Mouse (Mus musculus) limb, embryonic 13.5 days (tissue): ENCODE data around the gene Rasl11a. TPM values are rescaled to one million over a fixed set of nuclear protein-coding genes. Genes with fewer than 3 reads are reported as not detected.
"Not testable (repeated sequence)": the region's sequence is repeated elsewhere in the genome, so short reads cannot be mapped to it uniquely, and the experiment has no call there.

ENCODE experiments used
- ATAC-seq: fragments of 200-750 bp; cut with Nextera tagmentation; 2 replicates; pipeline ENCODE4 v1.8.0; 2017; ENCODE audit warnings: low read depth, moderate number of reproducible peaks, moderate TSS enrichment; ENCODE audit not compliant: low FRiP score
- H3K27ac ChIP-seq: fragments of 300-500 bp; sonication (generic); 2 replicates; pipeline ENCODE4 v1.5.1; 2015; ENCODE audit warnings: inconsistent platforms, mild to moderate bottlenecking, moderate library complexity
- H3K27me3 ChIP-seq: fragments of 300-500 bp; sonication (generic); 2 replicates; pipeline ENCODE4 v1.6.1; 2015; ENCODE audit warnings: mild to moderate bottlenecking, inconsistent platforms
- H3K36me3 ChIP-seq: fragments of 300-500 bp; sonication (generic); 2 replicates; pipeline ENCODE4 v1.6.1; 2015; ENCODE audit warnings: inconsistent platforms, mild to moderate bottlenecking, moderate library complexity
- H3K4me1 ChIP-seq: fragments of 300-500 bp; sonication (generic); 2 replicates; pipeline ENCODE4 v1.6.1; 2015; ENCODE audit warnings: inconsistent platforms
- H3K4me2 ChIP-seq: fragments of 300-500 bp; sonication (generic); replicated peaks from 2 replicates; pipeline ENCODE4 v1.6.1; 2015; ENCODE audit warnings: inconsistent platforms, mild to moderate bottlenecking, moderate library complexity
- H3K4me3 ChIP-seq: fragments of 300-500 bp; sonication (generic); 2 replicates; pipeline ENCODE4 v1.5.1; 2015; ENCODE audit warnings: moderate library complexity, mild to moderate bottlenecking, inconsistent platforms
- H3K9ac ChIP-seq: fragments of 300-500 bp; sonication (generic); 2 replicates; pipeline ENCODE4 v1.6.1; 2015; ENCODE audit warnings: mild to moderate bottlenecking, inconsistent platforms
- H3K9me3 ChIP-seq: fragments of 300-500 bp; sonication (generic); 2 replicates; pipeline ENCODE4 v1.6.1; 2016; ENCODE audit warnings: inconsistent platforms
- WGBS: fragments of 180-500 bp; shearing (Covaris S2); methylation state at CpG from one replicate; pipeline ENCODE4 v1.1.7; 2015; 5-methylcytosine and 5-hydroxymethylcytosine counted together
- polyA plus RNA-seq: library from polyadenylated mRNA; unstranded; fragments of >200 nt; fragmentation: Nextera tagmentation; extraction: Ambion mirVana; gene quantifications from 2 replicates; pipeline ENCODE4 v1.2.1, GENCODE M21; 2015

Rasl11a gene
- polyA plus RNA-seq, 1 experiment from 2014 or later: 18.1 TPM

DNA sequence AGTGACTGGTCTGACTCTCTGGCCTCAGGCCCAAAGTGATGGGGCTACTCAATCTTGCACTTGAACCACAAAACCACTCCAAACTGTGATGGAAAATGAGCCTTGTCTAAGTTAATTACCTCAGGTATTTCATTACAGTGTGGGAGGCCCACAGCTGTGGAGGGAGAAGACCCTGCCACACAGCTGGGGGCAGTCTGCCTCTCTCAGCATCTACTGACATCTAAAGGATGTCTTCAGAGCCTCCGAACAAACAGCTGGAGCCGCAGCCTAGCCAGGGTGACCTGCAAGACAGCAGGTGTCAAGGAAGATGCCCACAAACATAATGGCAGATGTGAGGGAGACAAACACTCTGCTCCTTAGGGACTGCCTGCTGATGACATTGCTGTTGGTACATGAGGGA, 31.2 kb downstream of the Rasl11a start:
- H3K27me3 ChIP-seq: no peaks in the 10 kb centered on the region
- H3K4me2 ChIP-seq: no peak overlapping the region
- H3K9ac ChIP-seq: no peak overlapping the region
- no peaks in the 10 kb centered on the region for H3K9me3 ChIP-seq
- no peaks in the 10 kb centered on the region for H3K36me3 ChIP-seq
- no peak overlapping the region for H3K4me3 ChIP-seq
- WGBS: 70% methylated on average over 2 of the region's 2 CpGs
- H3K27ac ChIP-seq: no peak overlapping the region
- H3K4me1 ChIP-seq: no peaks in the 10 kb centered on the region
- ATAC-seq: no peak

DNA sequence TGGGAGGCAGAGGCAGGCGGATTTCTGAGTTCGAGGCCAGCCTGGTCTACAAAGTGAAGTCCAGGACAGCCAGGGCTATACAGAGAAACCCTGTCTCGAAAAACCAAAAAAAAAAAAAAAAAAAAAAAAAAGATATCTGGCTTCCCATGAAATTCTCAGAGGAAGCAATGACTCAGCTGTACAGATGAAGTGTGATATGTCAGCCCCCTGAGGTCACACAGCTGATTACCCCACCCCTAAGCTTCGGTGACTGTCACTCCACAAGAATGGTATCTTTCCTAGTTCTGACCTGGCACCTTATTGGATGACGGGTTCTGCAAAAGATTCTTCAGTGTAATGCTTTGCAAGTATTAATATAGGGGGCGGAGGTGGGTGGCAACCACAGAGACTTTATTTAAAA, 33.0 kb downstream of the Rasl11a start:
- ATAC-seq, H3K4me2 ChIP-seq, H3K27me3 ChIP-seq, H3K27ac ChIP-seq, H3K9me3 ChIP-seq, H3K9ac ChIP-seq, H3K4me3 ChIP-seq, H3K36me3 ChIP-seq, H3K4me1 ChIP-seq: not testable (repeated sequence)
- WGBS: 82% methylated on average over 5 of the region's 6 CpGs

DNA sequence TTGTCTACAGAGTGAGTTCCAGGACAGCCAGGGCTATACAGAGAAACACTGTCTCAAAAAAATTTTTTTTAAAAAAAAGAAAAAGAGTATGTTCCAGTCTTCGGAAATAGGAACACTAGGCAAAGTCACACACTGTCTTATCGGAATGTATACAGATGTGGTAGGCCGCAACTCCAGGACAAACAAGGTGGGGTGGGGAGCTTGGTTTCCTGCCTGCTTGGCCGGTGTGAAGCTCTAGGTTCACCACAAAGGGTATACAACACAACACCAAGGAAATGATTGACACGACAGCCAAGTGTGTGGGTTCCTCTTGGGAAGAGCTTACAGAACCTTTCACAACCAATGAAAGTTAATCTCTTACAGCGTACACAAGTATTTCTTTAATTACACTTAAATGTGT, 37.4 kb downstream of the Rasl11a start:
- Histone ChIP-seq H3K4me3 (no peak overlapping the region), H3K36me3 (no peaks in the 10 kb centered on the region), H3K27ac (no peak overlapping the region), H3K27me3 (no peaks in the 10 kb centered on the region), H3K4me1 (no peaks in the 10 kb centered on the region), H3K9me3 (no peaks in the 10 kb centered on the region), H3K4me2 (no peak overlapping the region), H3K9ac (no peak overlapping the region)
- ATAC-seq: no peak
- WGBS: 83% methylated on average over 6 of the region's 6 CpGs

DNA sequence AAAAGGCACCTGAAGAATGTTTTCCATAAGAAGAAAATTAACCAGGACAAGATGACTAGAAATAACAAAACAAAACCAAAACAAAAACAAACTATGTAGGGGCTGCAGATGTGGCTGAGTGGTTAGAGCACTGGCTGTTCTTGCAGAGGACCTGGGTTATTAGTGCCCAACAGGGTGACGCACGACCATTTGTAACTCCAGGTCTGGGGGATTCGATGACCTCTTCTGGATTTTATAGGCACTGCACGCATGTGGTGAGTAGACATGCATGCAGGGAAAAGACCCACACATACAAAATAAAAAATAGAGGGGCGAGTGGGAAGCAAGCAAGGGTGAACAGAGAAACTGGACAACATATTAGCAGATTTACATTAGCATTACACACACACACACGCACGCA, 38.2 kb downstream of the Rasl11a start:
- H3K36me3 ChIP-seq: no peaks in the 10 kb centered on the region
- H3K4me2 ChIP-seq: no peak overlapping the region
- WGBS: 73% methylated on average over 7 of the region's 7 CpGs
- H3K27me3 ChIP-seq: no peaks in the 10 kb centered on the region
- H3K4me3 ChIP-seq: no peak overlapping the region
- H3K9me3 ChIP-seq: no peaks in the 10 kb centered on the region
- H3K9ac ChIP-seq: no peak overlapping the region
- no peak for ATAC-seq
- no peak overlapping the region for H3K27ac ChIP-seq
- H3K4me1 ChIP-seq: no peaks in the 10 kb centered on the region

DNA sequence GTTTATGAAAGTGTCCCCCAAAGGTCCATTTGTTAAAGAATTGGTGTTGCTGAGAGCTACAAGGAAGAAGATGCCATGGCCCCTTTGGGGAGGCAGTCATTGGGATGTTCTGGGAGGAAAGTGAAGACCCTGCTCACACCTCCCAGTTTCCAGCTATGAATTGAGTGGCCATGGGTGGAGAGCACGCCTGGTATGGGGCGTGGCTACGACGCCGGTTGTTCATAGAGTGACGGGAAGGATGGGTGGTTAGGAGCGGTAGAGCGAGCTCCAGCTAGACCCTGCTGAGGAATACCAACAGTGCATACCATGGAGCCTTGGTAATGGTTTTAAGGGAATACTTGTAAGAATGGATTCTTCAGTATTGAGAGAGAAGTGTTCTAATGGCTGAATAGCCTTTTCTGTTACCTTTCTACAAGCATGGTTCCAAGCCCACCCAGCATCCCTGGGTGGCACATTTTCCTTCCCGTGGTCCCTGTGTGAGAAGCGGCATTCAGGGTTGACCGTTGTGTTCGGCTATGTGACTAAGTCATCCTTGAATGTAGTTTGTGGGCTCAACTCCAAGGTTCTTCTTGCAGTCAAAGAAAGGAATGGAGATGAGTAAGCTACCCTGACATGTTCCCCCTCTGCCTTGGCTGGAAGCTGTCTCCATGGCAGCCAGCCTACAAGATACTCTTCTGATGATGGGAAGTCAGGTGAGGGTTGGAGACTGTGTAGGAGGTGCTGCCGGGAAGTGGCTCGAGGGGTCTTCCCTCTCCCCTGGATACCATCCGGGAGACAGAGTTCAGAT, 38.8 kb downstream of the Rasl11a start:
- Histone ChIP-seq H3K9me3 (no peaks in the 10 kb centered on the region), H3K27ac (no peak overlapping the region), H3K36me3 (no peaks in the 10 kb centered on the region), H3K4me1 (no peaks in the 10 kb centered on the region), H3K27me3 (no peaks in the 10 kb centered on the region), H3K9ac (no peak overlapping the region), H3K4me3 (no peak overlapping the region), H3K4me2 (no peak overlapping the region)
- no peak for ATAC-seq
- WGBS: 83% methylated on average over 15 of the region's 15 CpGs

DNA sequence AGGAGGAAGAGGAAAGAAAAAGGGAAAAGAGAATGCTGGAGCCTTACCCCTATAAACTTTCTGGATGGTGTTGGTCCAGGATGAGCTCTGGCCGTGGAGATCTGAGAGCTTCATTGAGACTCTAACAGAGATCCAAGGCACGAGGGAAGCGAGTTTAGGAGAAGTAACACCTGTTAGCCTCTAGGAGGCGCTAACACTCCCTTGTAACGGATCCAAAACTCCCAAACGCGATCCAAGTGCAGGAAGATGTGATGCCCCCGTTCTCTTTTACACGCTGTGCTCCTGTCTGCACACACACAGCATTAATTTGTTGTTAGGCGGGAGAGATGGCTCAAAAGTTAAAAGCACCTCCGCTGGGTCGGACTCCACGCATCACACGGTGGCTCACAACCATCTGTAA, 46.3 kb downstream of the Rasl11a start:
- 11% methylated on average over 14 of the region's 14 CpGs for WGBS
- H3K36me3 ChIP-seq: no peaks in the 10 kb centered on the region
- no peaks in the 10 kb centered on the region for H3K9me3 ChIP-seq
- no peak for ATAC-seq
- H3K4me3 ChIP-seq: no peak overlapping the region
- H3K4me1 ChIP-seq: no peaks in the 10 kb centered on the region
- H3K4me2 ChIP-seq: peak overlapping the region; percentile 31
- H3K27me3 ChIP-seq: no peaks in the 10 kb centered on the region
- H3K27ac ChIP-seq: no peak overlapping the region
- no peak overlapping the region for H3K9ac ChIP-seq

DNA sequence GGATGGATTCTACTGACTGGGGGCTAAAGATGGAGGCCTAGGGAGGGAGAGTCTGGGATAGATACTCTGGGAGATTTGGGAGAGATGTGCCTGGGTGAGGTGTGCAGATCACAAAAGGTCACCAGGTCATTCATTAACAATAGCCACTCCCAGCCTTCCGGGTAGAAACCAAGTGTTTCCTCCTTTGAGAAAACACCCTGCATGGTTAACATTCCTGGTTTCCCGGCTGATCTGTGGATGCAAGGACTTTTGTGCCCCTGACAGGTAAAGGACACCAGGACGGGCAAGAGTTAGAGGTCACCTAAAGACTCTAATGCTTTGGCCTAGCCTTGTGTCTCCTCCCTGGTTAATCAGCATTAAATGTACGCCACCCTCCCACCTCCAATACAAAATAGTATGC, 48.0 kb downstream of the Rasl11a start:
- Histone ChIP-seq H3K27ac (no peak overlapping the region), H3K36me3 (no peaks in the 10 kb centered on the region), H3K4me2 (no peak overlapping the region), H3K4me3 (no peak overlapping the region), H3K27me3 (no peaks in the 10 kb centered on the region), H3K9ac (no peak overlapping the region), H3K4me1 (no peaks in the 10 kb centered on the region), H3K9me3 (no peaks in the 10 kb centered on the region)
- no peak for ATAC-seq
- 76% methylated on average over 4 of the region's 4 CpGs for WGBS

DNA sequence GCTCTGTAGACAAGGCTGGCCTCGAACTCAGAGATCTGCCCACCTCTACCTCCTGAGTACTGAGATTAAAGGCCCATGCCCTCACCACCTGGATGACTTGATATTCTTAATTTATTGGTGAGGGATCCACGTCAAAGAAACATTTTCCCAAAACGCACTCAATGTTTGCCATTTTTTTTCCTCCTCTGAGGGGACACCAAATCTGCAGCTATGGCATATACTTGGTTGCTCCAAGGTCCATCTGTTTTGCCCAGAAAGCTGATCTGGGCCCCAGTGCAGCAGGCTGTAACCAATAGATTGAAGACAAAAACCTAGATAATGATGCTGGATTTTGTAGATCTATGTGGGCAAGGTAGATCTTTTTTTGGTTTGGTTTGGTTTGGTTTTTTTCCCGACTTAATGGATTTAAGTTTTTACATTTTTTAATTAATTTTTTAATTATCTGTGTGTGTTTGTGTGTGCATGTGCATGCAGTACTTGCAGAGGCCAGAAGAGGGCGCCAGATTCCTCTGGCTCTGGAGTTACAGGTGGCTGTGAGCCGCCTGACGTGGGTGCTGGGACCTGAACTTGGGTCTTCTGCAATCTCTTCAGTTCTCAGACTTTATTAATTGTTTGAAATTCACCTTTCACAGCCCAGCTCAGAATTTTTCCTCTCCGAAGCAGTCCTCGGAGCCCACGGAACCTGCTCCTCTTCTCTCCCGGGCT, 48.8 kb downstream of the Rasl11a start:
- WGBS: 89% methylated on average over 11 of the region's 11 CpGs
- no peaks in the 10 kb centered on the region for H3K4me1 ChIP-seq

DNA sequence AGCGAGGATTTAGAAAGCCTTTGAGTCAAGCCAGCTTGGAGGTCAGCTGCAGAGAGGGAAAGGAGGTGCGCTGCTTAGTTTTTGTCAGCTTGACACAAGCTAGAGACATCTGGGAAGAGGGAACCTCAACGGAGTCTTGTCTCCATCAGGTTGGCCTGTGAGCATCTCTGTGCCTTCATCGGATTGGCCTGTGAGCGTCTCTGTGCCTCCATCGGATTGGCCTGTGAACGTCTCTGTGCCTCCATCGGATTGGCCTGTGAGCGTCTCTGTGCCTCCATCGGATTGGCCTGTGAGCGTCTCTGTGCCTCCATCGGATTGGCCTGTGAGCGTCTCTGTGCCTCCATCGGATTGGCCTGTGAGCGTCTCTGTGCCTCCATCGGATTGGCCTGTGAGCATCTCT, 50.8 kb downstream of the Rasl11a start:
- not testable (repeated sequence) for H3K4me2 ChIP-seq, H3K9me3 ChIP-seq, H3K4me3 ChIP-seq, ATAC-seq, H3K27me3 ChIP-seq, H3K36me3 ChIP-seq, H3K27ac ChIP-seq, H3K4me1 ChIP-seq, H3K9ac ChIP-seq
- WGBS: 90% methylated on average over 16 of the region's 16 CpGs

More for the DNA sequence above, 48.8 kb downstream of the Rasl11a start:
- Histone ChIP-seq H3K27ac (no peak overlapping the region), H3K36me3 (no peaks in the 10 kb centered on the region), H3K9me3 (no peaks in the 10 kb centered on the region), H3K9ac (no peak overlapping the region), H3K27me3 (no peaks in the 10 kb centered on the region), H3K4me3 (no peak overlapping the region), H3K4me2 (no peak overlapping the region)
- no peak for ATAC-seq

DNA sequence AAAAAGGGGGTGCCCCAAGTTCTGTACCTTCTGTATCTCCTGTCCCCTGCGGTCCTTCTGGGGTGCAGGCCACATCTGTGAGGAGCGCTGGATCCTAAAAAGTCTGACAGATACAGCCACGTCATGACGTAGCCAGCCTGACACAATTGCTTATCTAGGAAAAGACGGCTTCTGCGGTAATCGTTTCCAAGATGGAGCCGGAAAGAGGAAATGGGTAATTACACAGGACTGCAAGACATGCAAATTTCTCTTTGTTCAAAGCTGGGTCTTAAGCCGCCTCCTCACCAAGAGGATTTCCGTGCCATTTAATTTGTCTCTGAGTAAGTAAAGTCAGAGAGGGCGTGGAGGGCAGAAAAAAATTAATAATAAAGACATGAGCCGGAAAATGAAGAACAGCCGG, 52.1 kb downstream of the Rasl11a start:
- no peaks in the 10 kb centered on the region for H3K36me3 ChIP-seq
- no peaks in the 10 kb centered on the region for H3K4me1 ChIP-seq
- no peak overlapping the region for H3K4me2 ChIP-seq
- H3K9ac ChIP-seq: no peak overlapping the region
- WGBS: 69% methylated on average over 13 of the region's 13 CpGs
- H3K4me3 ChIP-seq: no peak overlapping the region
- no peaks in the 10 kb centered on the region for H3K27me3 ChIP-seq
- no peak for ATAC-seq
- H3K9me3 ChIP-seq: no peaks in the 10 kb centered on the region
- no peak overlapping the region for H3K27ac ChIP-seq
